Mouse (Mus musculus) heart, postnatal 10 days (tissue): ENCODE measurements around the gene 4833420G17Rik. TPM values are rescaled to one million over a fixed set of nuclear protein-coding genes. Genes with fewer than 3 reads are reported as not detected.
A peak's percentile ranks its signal among the peaks of the same experiment; 100 is the strongest.
"Not testable (repeated sequence)": the region's sequence is repeated elsewhere in the genome, so short reads cannot be mapped to it uniquely, and the experiment has no call there.

Experiments used
- DNase-seq, 2 experiments: peaks; one replicate each; pipeline ENCODE4 v3.0.0; 2021
- intact Hi-C: fragments of 180-260 bp; cut with DNase I; formaldehyde crosslinking; loops from one replicate; pipeline ENCODE4 v1.15.1; 2025
- total RNA-seq, 2 experiments: library from RNA; stranded (reverse); gene quantifications; 2 replicates each; pipeline ENCODE4 v1.2.3; 2021

Gene 4833420G17Rik
- 10 to 100 TPM; 13.6 to 15.2 TPM for total RNA-seq

DNA sequence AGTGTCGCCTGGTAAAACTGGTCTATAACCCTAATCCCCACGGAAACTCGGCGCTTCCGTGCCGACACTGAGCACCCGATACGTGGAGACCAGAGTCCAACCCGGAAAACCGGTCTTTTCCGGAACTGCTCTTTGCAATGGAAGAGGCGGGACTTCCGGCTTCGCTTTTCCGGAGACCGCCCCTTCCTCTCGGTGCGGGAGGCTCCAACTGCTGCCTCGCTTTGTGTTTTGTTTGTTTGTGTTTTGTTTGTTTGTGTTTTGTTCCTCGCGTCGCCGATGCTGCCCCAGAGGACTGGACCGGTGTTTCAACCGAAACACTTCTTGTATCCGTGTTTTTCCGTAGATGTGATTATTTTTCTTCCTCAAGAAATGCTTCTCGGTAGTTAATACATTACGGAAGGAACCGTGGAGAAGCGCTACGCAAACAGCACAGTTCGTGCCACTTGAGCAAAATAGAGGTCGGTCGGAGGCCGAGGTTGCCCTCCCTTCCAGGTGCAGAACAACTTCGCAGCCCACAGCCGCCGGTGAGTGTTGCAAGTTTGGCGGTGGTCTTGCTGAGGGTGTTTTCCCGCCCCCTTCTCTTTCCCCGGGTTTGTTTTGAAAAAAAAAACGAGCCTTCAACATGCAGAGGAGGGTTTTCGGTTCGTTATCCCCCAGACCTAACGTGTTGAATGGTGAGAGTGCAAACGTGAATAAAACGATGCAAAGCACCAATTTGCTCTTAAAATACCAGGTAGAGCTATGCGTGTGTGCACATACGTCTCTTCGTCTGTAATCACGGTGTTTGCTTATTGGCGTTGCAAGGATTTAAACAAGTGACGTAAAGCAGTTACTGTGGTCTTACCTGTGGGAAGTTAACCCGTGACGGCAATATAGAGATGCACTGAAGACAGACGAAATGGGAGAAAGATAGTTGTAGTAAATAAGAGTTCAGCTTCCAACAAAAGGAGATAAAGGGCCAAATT is at the start of gene 4833420G17Rik:
Gene 4833420G17Rik (plus strand): TSS at position 173 of the 965 bp plus-strand sequence.
- intact Hi-C loops, result loop anchor here (1.0 to 5.0 kb wide), 3 partner anchors 24 to 71 kb away; partner anchors contain the start of gene Paip1
- DNase-seq, result peak; percentile 91 to 95

DNA sequence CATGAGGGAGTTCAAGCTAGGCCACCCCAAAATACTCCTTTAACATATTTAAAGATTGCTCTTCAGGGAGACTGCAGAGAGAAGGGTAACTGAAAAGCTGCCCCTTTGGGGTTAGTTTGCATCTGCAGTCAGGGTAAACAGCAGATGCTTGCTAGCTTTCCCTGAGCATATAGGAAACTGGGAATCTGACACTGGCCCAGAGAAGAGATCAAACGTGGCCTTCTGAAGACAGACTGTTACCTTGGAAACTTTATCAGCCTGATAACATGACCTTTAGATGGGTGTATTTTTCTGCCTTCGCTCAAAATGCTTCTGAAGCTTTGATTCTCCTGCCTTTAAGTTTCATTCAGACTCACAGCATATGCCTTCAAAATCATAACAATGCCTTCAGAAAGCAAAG is 49.5 kb upstream of the 4833420G17Rik start:
- intact Hi-C loops, result no loop called here
- no peak for DNase-seq

DNA sequence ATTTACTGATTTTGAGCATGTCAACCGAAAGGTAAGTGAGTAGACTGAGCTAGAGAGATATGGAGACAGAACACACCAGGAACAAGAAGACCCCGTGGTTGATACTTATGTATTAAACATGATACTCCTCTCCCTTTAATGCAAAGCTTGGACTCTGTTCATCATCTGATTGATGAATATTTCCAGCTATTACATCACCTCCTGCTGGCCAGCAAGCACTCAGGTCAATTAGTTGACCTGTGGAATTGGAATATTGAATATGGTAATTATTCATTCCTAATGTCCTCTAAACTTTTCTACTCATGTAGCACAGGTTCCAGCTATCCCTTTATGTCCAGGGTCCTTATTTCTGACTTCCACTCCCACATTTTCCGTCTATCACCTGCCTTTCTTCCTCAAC is 44.1 kb upstream of the 4833420G17Rik start:
- DNase-seq, result no peak
- intact Hi-C loops, result no loop called here

DNA sequence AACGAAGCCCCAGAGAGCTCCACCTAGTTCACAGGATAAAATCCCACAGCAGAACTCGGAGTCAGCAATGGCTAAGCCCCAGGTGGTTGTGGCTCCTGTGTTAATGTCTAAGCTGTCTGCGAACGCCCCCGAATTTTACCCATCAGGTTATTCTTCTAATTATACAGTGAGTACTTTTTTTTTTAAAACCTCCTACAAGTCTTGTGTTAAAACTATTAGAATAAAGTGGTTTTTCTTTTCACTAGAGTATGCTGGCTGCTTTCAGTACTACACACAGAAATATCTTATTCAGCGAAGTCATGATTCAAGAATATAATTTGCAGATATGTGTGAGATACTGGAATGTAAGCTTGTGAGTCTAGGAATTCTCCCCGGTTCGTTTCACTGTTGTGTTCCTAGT is 32.4 kb upstream of the 4833420G17Rik start:
- peak in 1 of 2 experiments; percentile 26 for DNase-seq
- intact Hi-C loops, result no loop called here

DNA sequence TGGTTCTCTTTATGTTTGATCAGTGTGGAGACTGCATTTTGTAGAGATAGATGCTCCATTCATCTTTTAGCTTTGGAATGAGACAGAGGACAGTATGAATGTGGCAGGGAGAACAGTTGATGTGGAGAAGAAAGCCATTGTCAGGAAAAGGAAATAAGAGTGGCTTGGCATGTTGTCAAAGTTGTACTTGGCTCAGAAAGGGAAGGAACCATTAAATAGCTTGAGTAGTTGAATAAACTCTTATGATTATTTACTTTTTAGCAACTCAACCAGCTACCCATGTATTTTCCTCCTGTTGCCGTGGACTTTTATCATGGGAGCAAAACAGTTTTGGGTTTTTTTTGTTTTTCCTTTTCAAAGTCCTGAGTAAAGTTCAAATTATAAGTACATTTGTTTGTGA is 30.5 kb upstream of the 4833420G17Rik start:
- intact Hi-C loops, result no loop called here
- peak in 1 of 2 experiments; percentile 14 for DNase-seq

DNA sequence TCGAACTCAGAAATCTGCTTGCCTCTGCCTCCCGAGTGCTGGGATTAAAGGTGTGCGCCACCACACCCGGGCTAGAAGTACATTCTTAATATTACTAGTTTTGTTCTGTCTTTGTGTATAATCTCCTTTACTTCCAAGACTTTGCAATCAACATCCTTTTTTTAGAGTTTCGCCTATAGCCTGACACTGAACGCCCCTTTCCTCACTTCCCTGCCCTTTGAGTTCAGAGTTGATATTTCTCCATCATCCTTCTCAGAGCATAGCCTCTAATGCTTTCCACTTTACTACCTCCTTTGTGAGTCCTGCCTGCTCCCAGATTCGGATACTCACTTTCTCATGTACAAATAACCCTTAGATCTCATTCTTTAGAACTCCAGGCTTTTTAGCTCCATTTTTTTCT is 28.2 kb upstream of the 4833420G17Rik start:
- intact Hi-C loops, result no loop called here
- DNase-seq, result no peak

DNA sequence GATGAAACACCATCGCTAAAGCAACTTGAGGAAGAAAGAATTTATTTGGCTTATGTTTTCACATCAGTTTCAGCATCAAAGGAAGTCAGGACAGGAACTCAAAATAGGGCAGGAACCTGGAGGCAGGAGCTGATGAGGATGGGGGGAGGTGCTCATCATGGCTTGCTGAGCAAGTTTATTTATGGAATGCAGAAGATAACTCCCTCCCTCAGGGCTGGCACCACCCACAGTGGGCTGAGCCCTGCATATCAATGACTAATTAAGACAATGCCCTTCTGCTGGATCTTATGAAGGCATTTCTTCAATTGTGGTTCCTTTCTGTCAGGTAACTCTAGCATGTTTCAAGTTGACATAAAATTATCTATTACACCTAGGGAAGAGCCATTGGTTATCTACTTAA is 20.3 kb upstream of the 4833420G17Rik start:
- intact Hi-C loops, result no loop called here
- no peak for DNase-seq

DNA sequence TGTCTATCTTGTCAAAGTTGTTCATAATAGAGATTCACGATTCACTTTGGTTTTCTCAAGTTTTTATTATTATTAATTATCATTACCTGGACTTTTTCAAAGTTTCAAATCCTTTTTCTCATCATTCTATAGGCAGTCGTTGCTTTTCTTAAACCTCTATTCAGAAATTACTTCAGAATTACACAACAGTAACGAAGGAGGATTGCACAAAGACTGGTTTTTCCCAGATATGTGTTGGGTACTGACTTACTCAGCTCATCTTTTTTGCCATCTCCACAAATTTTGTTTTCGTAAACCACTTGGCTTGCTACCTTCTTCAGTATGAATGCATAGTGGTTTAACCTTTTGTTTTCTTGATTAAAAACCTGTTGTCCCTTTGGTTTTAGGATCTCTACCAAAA is 9.0 kb upstream of the 4833420G17Rik start:
- intact Hi-C loops, result no loop called here
- DNase-seq, result no peak

DNA sequence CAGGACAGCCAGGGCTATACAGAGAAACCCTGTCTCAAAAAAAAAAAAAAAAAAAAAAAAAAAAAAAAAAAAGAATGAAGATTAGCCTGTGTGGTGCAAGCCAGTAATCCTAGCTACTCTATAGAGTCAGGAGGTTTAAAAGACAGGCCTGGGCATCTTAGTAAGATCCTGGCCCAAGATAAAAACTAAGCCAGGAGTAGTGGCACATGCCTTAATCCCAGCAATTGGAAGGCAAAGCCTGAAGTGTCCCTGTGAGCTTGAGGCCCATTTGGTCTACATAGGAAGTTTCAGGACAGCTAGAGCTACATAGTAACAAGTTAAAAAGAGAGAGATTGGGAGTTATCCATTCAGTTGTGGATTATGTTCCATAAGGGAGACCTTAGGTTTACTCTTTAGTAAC is 7.5 kb upstream of the 4833420G17Rik start:
- intact Hi-C loops, result no loop called here

DNA sequence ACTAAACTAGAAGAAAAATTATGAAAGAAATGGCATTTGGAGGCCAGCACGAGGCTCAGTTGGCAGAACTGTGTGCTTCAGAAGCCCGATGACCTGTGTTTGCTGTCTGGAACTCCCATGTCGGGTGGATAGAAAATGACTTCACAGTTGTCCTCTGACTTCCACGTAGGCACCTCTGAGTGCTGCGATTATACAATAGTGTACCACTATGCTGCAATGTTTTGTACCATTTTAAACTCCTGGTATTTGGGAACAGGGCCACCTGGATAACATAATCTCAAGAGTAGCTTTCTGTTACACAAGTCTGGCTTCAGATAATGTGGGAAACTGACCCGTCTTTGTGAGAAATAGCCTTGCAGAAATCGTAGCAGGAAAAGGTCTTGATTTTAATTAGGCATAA is 6.2 kb upstream of the 4833420G17Rik start:
- intact Hi-C loops, result no loop called here

More for the DNA sequence above, 7.5 kb upstream of the 4833420G17Rik start:
- no peak for DNase-seq

DNA sequence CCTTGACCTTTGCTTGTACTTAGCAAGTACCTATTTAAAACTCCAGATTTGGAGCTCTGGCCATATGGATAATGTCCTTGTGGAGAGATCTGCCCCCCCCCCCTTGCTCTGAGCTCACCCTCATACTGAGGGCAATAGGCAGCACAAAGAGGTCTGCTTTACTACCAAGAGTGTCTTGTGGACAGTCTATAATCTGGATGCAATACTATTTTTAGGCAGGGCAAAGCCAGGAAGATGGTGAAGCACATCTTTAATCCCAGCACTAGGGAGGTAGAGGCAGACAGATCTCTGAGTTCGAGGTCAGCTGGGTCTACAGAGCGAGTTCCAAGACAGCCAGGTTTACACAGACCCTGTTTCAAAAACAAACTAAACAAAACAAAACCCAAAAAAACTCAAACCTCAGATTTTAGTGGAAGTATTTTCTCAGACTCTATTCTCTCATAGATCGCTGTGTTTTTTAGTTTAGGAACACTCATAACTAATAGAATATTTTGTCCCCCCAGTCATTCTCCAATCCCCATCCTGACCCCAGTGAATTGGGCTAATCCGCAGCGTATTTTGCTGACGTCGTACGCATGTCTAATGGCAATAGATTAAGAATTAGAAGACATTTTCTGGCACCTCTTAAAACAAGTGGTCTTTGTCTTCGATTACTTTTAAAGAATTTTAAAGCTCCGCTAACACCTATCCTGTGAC is 520 bp upstream of the 4833420G17Rik start:
- peak in 1 of 2 experiments; percentile 21 for DNase-seq
- intact Hi-C loops, result loop anchor here (1.0 to 5.0 kb wide), 3 partner anchors 25 to 70 kb away; partner anchors contain the start of gene Paip1

More for the DNA sequence above, 6.2 kb upstream of the 4833420G17Rik start:
- no peak for DNase-seq

DNA sequence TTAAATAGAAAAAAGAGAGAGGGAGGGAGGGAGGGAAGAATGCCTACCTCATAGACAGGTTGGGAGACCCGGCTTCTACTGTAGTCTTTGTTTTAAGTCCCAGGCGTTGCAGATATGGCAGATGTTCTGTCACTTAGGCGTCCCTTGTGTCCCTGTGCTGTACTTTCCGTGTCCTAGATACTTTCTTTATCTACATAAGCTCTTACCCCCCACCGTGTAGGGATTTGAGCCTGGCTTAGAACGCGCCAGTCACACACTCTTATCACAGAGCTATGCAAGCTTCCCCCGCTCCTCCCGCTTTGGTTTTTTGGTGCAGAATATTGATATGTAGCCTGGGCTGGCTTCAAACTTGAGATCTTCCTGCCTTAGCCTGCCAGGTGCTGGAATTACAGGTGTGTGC is 14.1 kb downstream of the 4833420G17Rik start:
- intact Hi-C loops, result no loop called here
- DNase-seq, result no peak

DNA sequence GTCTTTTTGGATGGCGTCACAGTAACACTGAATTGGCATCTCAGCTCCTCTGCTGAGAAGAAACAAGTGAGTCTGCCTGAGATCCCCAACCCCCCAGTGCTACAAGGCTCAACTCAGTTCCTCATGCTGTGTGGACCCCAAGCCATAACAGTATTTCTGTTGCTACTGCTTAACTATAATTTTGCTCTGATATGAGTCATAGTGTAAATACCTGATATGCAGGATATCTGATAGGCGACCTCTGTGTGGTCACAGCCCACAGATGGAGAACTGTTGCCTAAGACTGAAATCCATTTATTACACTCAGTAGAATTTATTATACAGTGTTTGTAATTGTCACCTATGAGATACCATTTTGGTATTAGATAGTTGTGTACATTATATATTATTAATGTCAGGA is 15.2 kb downstream of the 4833420G17Rik start:
- no peak for DNase-seq
- intact Hi-C loops, result no loop called here

DNA sequence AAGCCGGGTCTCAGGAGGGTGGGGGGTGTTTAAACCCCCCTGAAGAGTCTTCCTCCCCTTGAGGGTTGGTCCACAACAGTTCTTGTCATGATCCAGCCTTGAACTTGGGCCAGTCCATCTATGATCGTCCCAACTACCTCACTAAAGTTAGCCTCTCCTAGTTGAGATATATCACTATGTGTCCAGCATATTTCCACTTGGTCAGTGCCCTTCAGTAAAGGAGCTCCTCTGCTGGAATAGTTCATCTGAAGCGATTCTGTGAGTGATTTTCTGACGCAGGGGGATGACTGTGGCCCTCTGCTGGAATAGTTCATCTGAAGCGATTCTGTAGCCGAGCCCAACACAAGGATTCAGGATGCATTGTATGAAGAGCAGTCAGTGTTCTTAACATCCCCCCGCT is 24.8 kb downstream of the 4833420G17Rik start:
- no peak for DNase-seq
- intact Hi-C loops, result loop anchor here (1.0 kb wide), 1 partner anchor 25 kb away; the partner anchor contains the start of gene 4833420G17Rik

DNA sequence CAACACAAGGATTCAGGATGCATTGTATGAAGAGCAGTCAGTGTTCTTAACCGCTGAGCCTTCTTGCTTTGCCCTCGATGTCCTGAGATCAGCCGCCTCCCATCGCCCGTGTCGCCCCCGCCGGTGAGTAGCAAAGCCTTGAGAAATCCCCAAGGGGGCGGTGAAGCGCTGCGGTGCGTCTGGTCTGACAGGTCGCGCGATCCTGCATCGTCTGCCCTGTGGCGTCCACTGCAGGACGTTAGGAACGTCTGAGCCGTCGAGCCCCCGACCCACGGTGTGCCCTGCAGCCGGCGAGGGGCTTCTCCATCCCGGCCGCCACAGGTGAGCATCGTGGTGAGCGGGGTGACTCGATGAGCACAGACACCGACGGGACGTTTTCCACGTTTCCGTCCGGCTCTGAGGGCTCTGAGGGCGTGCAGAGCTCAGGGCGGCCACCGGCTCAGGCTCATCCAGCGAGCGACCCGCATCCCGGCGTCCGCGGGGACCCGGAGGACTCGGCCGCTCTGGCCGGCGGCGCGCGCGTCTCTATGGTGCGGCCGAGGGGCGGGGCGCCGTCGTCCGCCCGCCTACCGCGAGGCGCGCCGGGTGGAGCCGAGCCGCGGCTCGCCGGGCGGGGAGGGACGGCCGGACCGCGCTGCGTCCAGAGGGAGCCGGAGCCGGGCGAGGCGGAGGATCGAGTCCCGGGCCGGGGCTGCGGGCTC is 25.5 kb downstream of the 4833420G17Rik start, which contains the start of the genes Tmem267 and 3110070M22Rik:
Gene Tmem267 (plus strand): TSS at position 160 of the 701 bp plus-strand sequence.
Gene 3110070M22Rik (minus strand): TSS at position 504 of the 701 bp plus-strand sequence.
- peak; percentile 87 to 89 for DNase-seq
- intact Hi-C loops, result loop anchor here (1.0 kb wide), 1 partner anchor 26 kb away; the partner anchor contains the start of gene 4833420G17Rik

DNA sequence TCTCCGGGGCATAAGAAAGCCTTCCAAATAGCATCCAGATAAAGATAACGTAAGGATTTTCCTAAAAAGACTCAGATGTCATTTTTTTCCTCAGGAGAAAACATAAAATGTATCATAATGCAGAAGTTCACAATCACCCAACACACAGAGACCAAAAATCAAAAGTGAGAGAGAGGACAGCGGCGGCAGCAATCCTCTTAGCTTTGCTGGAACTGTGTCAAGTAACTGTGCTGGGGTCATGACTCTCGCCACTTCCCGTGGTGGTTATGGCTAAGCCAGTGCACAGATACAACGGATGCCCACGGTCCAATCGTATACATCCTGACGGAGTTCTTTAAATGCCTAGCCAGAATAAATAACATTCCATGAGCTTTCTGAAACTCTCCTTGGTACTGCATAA is 29.5 kb downstream of the 4833420G17Rik start:
- DNase-seq, intact Hi-C loops: not testable (repeated sequence)

DNA sequence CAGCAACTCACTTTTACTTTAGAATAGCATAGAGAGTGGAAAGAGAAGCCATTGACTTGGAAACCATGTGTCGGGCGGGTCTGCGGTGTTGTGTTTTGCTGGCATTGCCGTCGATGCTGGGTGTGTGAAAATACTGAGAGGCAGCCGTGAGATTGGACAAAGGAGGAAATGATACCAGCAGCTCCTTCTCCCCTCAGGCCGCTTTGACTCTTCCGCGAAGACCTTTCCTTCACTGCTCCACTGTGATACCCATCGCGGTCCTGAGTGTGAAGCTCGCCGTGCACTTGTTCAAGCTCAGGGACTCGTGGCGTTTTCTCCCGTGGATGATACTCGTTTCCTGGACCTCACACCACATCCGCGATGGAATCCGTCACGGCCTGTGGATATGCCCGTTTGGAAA is 32.4 kb downstream of the 4833420G17Rik start:
- intact Hi-C loops, result not testable (repeated sequence)

More for the DNA sequence above, 32.4 kb downstream of the 4833420G17Rik start:
- DNase-seq, result not testable (repeated sequence)
